8 mouse cellular contexts compared by ENCODE assay signal in genomic region chr11:78551059-78551398, GRCm38 (mm10). TPM values are rescaled to one million over a fixed set of nuclear protein-coding genes. Genes with fewer than 3 reads are reported as not detected.
DNase-seq lines count a peak whose midpoint lies in the region; ATAC-seq and TF ChIP-seq lines count a peak whose summit lies in the region.

No protein-coding gene starts in this region.

- H3K4me1 ChIP-seq in lung, adult 2 months (ENCODE audit: control insufficient read depth, insufficient read depth, low read length), result no peaks in the 10 kb centered on the region
- H3K4me1 ChIP-seq in embryonic facial prominence, embryonic 14.5 days (ENCODE audit: control insufficient read depth, insufficient read depth, low read length), result peaks cover 13% of the 10 kb centered on the region
- 0 out of 2 replicates have a peak, but pooled peaks cover 13% of the 10 kb centered on the region for H3K4me1 ChIP-seq in intestine, postnatal 0 days (replicated peaks; ENCODE audit: control insufficient read depth, insufficient read depth, low read length)
- peaks cover 29% of the 10 kb centered on the region for H3K4me1 ChIP-seq in neural tube, embryonic 13.5 days (replicated peaks)

- DNase-seq in lung, adult 2 months, result no peak
- DNase-seq in lung, postnatal 4 days, result no peak
- DNase-seq in embryonic facial prominence, embryonic 14.5 days (ENCODE audit: low spot score), result no peak
- DNase-seq in left cerebral cortex, postnatal 14 days (ENCODE audit: low spot score in 2 of 2), result no peak
- DNase-seq in cerebellum, postnatal 10 days, result no peak
- no peak for DNase-seq in thymus, postnatal 25 days

- intact Hi-C loops in left cerebral cortex, postnatal 14 days (cut with DNase I), result no loop called here

- H3K27me3 ChIP-seq in embryonic facial prominence, embryonic 14.5 days (replicated peaks; ENCODE audit: control insufficient read depth, insufficient read depth, low read length), result no peaks in the 10 kb centered on the region
- H3K27me3 ChIP-seq in intestine, postnatal 0 days (replicated peaks; ENCODE audit: control insufficient read depth, insufficient read depth, low read length), result no peaks in the 10 kb centered on the region
- no peaks in the 10 kb centered on the region for H3K27me3 ChIP-seq in neural tube, embryonic 13.5 days

- 0 out of 2 replicates have a peak, but pooled peaks cover 5% of the 10 kb centered on the region for H3K9me3 ChIP-seq in embryonic facial prominence, embryonic 14.5 days (ENCODE audit: control insufficient read depth, low read length)
- no peaks in the 10 kb centered on the region for H3K9me3 ChIP-seq in intestine, postnatal 0 days (ENCODE audit: control insufficient read depth)
- peaks cover 7% of the 10 kb centered on the region; the same call in 1 of the 2 replicates for H3K9me3 ChIP-seq in neural tube, embryonic 13.5 days

- peak; percentile 17 for ATAC-seq in embryonic facial prominence, embryonic 14.5 days (ENCODE audit: low read depth)
- no peak for ATAC-seq in intestine, postnatal 0 days
- peak; percentile 47; the same call in 1 of the 2 replicates for ATAC-seq in neural tube, embryonic 13.5 days (ENCODE audit: low read depth)

- TF ChIP-seq POLR2A in lung, adult 2 months (IDR thresholded peaks at IDR 0.05; ENCODE audit: borderline replicate concordance, extremely low read depth, low read depth, low read length), result no peak

- peak overlapping the region; percentile 40 for H3K4me3 ChIP-seq in lung, adult 2 months (replicated peaks; ENCODE audit: extremely low read depth, low read depth, low read length)
- H3K4me3 ChIP-seq in embryonic facial prominence, embryonic 14.5 days (ENCODE audit: low read depth, low read length), result peak overlapping the region; percentile 74
- H3K4me3 ChIP-seq in intestine, postnatal 0 days (ENCODE audit: low read depth, low read length), result peak overlapping the region; percentile 65
- H3K4me3 ChIP-seq in neural tube, embryonic 13.5 days, result peak overlapping the region; percentile 68

- WGBS in lung, adult 2 months, result 30% methylated on average over 6 of the region's 6 CpGs
- 33% methylated on average over 6 of the region's 6 CpGs for WGBS in embryonic facial prominence, embryonic 14.5 days
- 31% methylated on average over 6 of the region's 6 CpGs for WGBS in intestine, postnatal 0 days
- WGBS in neural tube, embryonic 13.5 days, result 34% methylated on average over 6 of the region's 6 CpGs

- H3K4me2 ChIP-seq in embryonic facial prominence, embryonic 14.5 days (ENCODE audit: low read depth, low read length), result peak overlapping the region; percentile 78
- peak overlapping the region; percentile 84 for H3K4me2 ChIP-seq in intestine, postnatal 0 days (replicated peaks; ENCODE audit: low read depth)
- H3K4me2 ChIP-seq in neural tube, embryonic 13.5 days, result peak overlapping the region; percentile 81

- no peaks in the 10 kb centered on the region for H3K36me3 ChIP-seq in embryonic facial prominence, embryonic 14.5 days (ENCODE audit: control insufficient read depth, insufficient read depth, low read length)
- H3K36me3 ChIP-seq in intestine, postnatal 0 days (ENCODE audit: control insufficient read depth, insufficient read depth), result no peaks in the 10 kb centered on the region
- no peaks in the 10 kb centered on the region for H3K36me3 ChIP-seq in neural tube, embryonic 13.5 days

- peak overlapping the region; percentile 70 for H3K27ac ChIP-seq in embryonic facial prominence, embryonic 14.5 days (replicated peaks; ENCODE audit: low read depth, low read length)
- no peak overlapping the region for H3K27ac ChIP-seq in intestine, postnatal 0 days (ENCODE audit: low read depth, low read length)
- H3K27ac ChIP-seq in neural tube, embryonic 13.5 days (replicated peaks), result peak overlapping the region; percentile 90

- TF ChIP-seq CTCF in lung, adult 2 months (IDR thresholded peaks at IDR 0.05; ENCODE audit: insufficient read depth, low read length), result no peak
- no peak for TF ChIP-seq CTCF in intestine, postnatal 0 days (IDR thresholded peaks at IDR 0.05; ENCODE audit: low read depth)

- peak overlapping the region; percentile 57 for H3K9ac ChIP-seq in embryonic facial prominence, embryonic 14.5 days (ENCODE audit: low read depth, low read length)
- H3K9ac ChIP-seq in intestine, postnatal 0 days (ENCODE audit: low read depth, low read length), result no peak overlapping the region
- peak overlapping the region; percentile 75 for H3K9ac ChIP-seq in neural tube, embryonic 13.5 days

RNA-seq across cellular contexts. Expression of gene Tmem97, which starts 0.5 kb away (rescaled TPM):
- polyA plus RNA-seq in lung, adult 2 months (2012; rRNA removed), result 23.5 and 27.6 TPM in 2 replicates
- polyA plus RNA-seq in embryonic facial prominence, embryonic 14.5 days (2014; fragmentation: Nextera tagmentation; extraction: Ambion mirVana), result 86.9 and 88.2 TPM in 2 replicates
- polyA plus RNA-seq in intestine, postnatal 0 days (2015; fragmentation: Nextera tagmentation; extraction: Ambion mirVana), result 83.9 and 86.9 TPM in 2 replicates
- 29.1 and 31.5 TPM in 2 replicates for polyA plus RNA-seq in neural tube, embryonic 13.5 days (2015; fragmentation: Nextera tagmentation; extraction: Ambion mirVana)
- 10 to 100 TPM; 22.2 to 24.0 TPM for total RNA-seq in left cerebral cortex, postnatal 14 days (2021)

RNA-seq across cellular contexts. Expression of gene Ift20, which starts 14.9 kb away (rescaled TPM):
- polyA plus RNA-seq in lung, adult 2 months (2012; rRNA removed), result 75.1 and 76.0 TPM in 2 replicates
- 172 and 178 TPM in 2 replicates for polyA plus RNA-seq in embryonic facial prominence, embryonic 14.5 days (2014; fragmentation: Nextera tagmentation; extraction: Ambion mirVana)
- polyA plus RNA-seq in intestine, postnatal 0 days (2015; fragmentation: Nextera tagmentation; extraction: Ambion mirVana), result 221 and 222 TPM in 2 replicates
- polyA plus RNA-seq in neural tube, embryonic 13.5 days (2015; fragmentation: Nextera tagmentation; extraction: Ambion mirVana), result 120 and 122 TPM in 2 replicates
- total RNA-seq in left cerebral cortex, postnatal 14 days (2021), result 10 to 100 TPM; 83.0 to 87.6 TPM

RNA-seq across cellular contexts. Expression of gene Tnfaip1, which starts 14.9 kb away (rescaled TPM):
- polyA plus RNA-seq in lung, adult 2 months (2012; rRNA removed), result 71.3 and 81.7 TPM in 2 replicates
- polyA plus RNA-seq in embryonic facial prominence, embryonic 14.5 days (2014; fragmentation: Nextera tagmentation; extraction: Ambion mirVana), result 76.0 and 83.0 TPM in 2 replicates
- polyA plus RNA-seq in intestine, postnatal 0 days (2015; fragmentation: Nextera tagmentation; extraction: Ambion mirVana), result 64.7 and 71.5 TPM in 2 replicates
- 50.7 and 54.2 TPM in 2 replicates for polyA plus RNA-seq in neural tube, embryonic 13.5 days (2015; fragmentation: Nextera tagmentation; extraction: Ambion mirVana)
- 10 to 100 TPM; 42.8 to 46.0 TPM for total RNA-seq in left cerebral cortex, postnatal 14 days (2021)

RNA-seq across cellular contexts. Expression of gene Poldip2, which starts 39.0 kb away (rescaled TPM):
- 39.6 and 50.4 TPM in 2 replicates for polyA plus RNA-seq in lung, adult 2 months (2012; rRNA removed)
- 152 and 156 TPM in 2 replicates for polyA plus RNA-seq in embryonic facial prominence, embryonic 14.5 days (2014; fragmentation: Nextera tagmentation; extraction: Ambion mirVana)
- 65.8 and 67.1 TPM in 2 replicates for polyA plus RNA-seq in intestine, postnatal 0 days (2015; fragmentation: Nextera tagmentation; extraction: Ambion mirVana)
- 178 and 191 TPM in 2 replicates for polyA plus RNA-seq in neural tube, embryonic 13.5 days (2015; fragmentation: Nextera tagmentation; extraction: Ambion mirVana)
- 100 to 1,000 TPM; 115 to 119 TPM for total RNA-seq in left cerebral cortex, postnatal 14 days (2021)

RNA-seq across cellular contexts. Expression of gene Tmem199, which starts 39.1 kb away (rescaled TPM):
- 9.5 and 12.5 TPM in 2 replicates for polyA plus RNA-seq in lung, adult 2 months (2012; rRNA removed)
- polyA plus RNA-seq in embryonic facial prominence, embryonic 14.5 days (2014; fragmentation: Nextera tagmentation; extraction: Ambion mirVana), result 39.0 and 39.8 TPM in 2 replicates
- 49.2 and 51.2 TPM in 2 replicates for polyA plus RNA-seq in intestine, postnatal 0 days (2015; fragmentation: Nextera tagmentation; extraction: Ambion mirVana)
- 92.7 and 101 TPM in 2 replicates for polyA plus RNA-seq in neural tube, embryonic 13.5 days (2015; fragmentation: Nextera tagmentation; extraction: Ambion mirVana)
- 10 to 100 TPM; 37.1 to 44.2 TPM for total RNA-seq in left cerebral cortex, postnatal 14 days (2021)
